Mouse (Mus musculus) embryonic fibroblast, embryonic 13.5 days (primary cell): ENCODE measurements around the gene Slc26a10.

Source experiments
- CTCF ChIP-seq: IDR thresholded peaks from 2 replicates; pipeline ENCODE4 v1.5.1; 2011; ENCODE audit warnings: mild to moderate bottlenecking, control low read depth, low read length, moderate library complexity, borderline replicate concordance; ENCODE audit not compliant: insufficient read depth
- POLR2A ChIP-seq: IDR thresholded peaks from 2 replicates; pipeline ENCODE4 v1.6.1; 2011; ENCODE audit warnings: low read depth, mild to moderate bottlenecking, control low read depth, low read length, moderate library complexity

- TF ChIP-seq POLR2A, result peak; percentile 29; the same call in 1 of the 2 replicates
- TF ChIP-seq CTCF, result no peak
Measured at GRCm38 (mm10) chr10:127190398-127191190, 10.1 kb upstream of the Slc26a10 start.
